ENCODE assay signal across 16 mouse cellular contexts in the genomic region with DNA sequence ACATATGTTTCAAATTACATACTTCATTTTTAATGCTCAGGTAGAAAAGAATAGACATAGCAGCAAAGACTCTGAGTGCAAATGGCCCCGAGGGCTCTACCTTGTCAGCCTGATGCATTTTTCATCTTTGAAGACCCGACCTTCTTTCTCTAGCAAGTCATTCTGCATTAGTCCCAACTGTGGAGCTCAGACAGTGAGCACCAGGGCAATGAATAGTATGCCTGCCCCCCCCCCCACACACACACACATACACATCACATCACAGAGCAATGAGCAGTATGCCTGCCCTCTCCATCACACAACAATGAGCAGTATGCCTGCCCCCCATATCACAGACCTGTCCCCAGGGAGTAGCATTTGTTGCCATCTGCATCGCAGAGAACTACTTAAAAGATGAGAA.
"Had no signal": no experiment of that assay in that cellular context is flagged by ENCODE, and none has a peak within 500 bp of the region (broad histone marks: within the 10 kb centered on the region; RNA-seq: fewer than 3 reads in every experiment).

No protein-coding gene starts in this region.

- H3K27me3 ChIP-seq: midbrain, embryonic 12.5 days; midbrain, embryonic 15.5 days; neural tube, embryonic 13.5 days; neural tube, embryonic 15.5 days had no signal

- H3K36me3 ChIP-seq: midbrain, embryonic 12.5 days; midbrain, embryonic 15.5 days; neural tube, embryonic 13.5 days; neural tube, embryonic 15.5 days had no signal

- ATAC-seq: midbrain, embryonic 15.5 days had no signal

- H3K9me3 ChIP-seq: midbrain, embryonic 12.5 days; midbrain, embryonic 15.5 days; neural tube, embryonic 13.5 days; neural tube, embryonic 15.5 days had no signal

- H3K4me2 ChIP-seq: lung, embryonic 14.5 days; midbrain, embryonic 12.5 days; midbrain, embryonic 15.5 days; neural tube, embryonic 13.5 days; neural tube, embryonic 15.5 days had no signal

- H3K9ac ChIP-seq: liver, embryonic 14.5 days; lung, embryonic 14.5 days; midbrain, embryonic 12.5 days; midbrain, embryonic 15.5 days; neural tube, embryonic 13.5 days; neural tube, embryonic 15.5 days had no signal

- H3K27ac ChIP-seq: liver, embryonic 14.5 days; midbrain, embryonic 12.5 days; midbrain, embryonic 15.5 days; neural tube, embryonic 13.5 days; neural tube, embryonic 15.5 days had no signal

- H3K4me3 ChIP-seq: midbrain, embryonic 12.5 days; midbrain, embryonic 15.5 days; neural tube, embryonic 13.5 days; neural tube, embryonic 15.5 days had no signal

- H3K4me1 ChIP-seq: midbrain, embryonic 12.5 days; midbrain, embryonic 15.5 days; neural tube, embryonic 13.5 days; neural tube, embryonic 15.5 days had no signal

- DNase-seq: lung, adult 18-20 months; lung, embryonic 14.5 days; lung, postnatal 10 days; lung, postnatal 4 days; right cerebral cortex, adult 18-20 months; right cerebral cortex, postnatal 25 days; right cerebral cortex, postnatal 4 days; spleen, adult 18-20 months; thymus, adult 18-20 months; thymus, postnatal 14 days; thymus, postnatal 36 days had no signal
